Mouse (Mus musculus): ENCODE measurements around the gene Tmem191c. TPM values are rescaled to one million over a fixed set of nuclear protein-coding genes. Genes with fewer than 3 reads are reported as not detected.

The Tmem191c gene
- polyA plus RNA-seq, 1 experiment from 2014 or later = 10.5 TPM

DNA sequence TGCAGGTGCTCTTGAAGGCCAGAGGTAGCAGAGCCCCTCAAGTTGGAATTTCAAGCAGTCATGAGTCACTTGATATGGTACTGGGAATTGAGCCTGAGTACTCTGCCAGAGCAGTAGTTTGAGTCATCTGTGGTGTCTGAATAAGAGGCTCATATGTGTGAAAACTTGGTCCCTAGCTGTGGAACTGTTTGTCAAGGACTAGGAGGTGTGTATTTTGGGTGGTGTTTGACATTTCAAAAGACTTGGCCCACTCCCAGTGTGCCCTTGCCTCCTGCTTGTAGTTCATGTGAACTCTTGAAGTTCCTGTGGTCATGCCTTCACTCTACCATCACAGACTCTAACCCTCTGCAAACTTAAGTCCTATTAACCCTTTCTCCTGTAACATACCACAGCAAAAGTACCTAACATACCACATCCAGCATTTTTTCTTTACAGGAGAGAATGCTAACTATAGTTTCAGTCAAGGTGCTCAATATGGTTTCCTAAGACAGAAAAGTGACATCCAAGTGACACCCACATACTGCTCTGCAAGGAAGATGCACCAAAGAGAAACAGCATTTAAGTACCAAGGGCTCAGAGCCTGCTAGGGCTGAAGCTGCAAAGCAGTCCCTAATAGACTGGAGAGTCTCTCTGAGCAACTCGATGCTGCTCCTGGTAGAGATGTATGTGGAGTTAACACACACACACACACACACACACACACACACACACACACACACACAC lies 54.1 kb downstream of the Tmem191c start:
- no peak overlapping the region for H3K9ac ChIP-seq (ENCODE audit: low read length)
- H3K36me3 ChIP-seq (ENCODE audit: control insufficient read depth, insufficient read depth, low read length) = no peaks in the 10 kb centered on the region
- no peak overlapping the region for H3K4me3 ChIP-seq (ENCODE audit: low read depth, low read length)
- no peak overlapping the region for H3K4me2 ChIP-seq (ENCODE audit: low read depth, low read length, severe bottlenecking)
- no peak overlapping the region for H3K27ac ChIP-seq (ENCODE audit: low read depth, low read length)
- no peaks in the 10 kb centered on the region for H3K27me3 ChIP-seq (ENCODE audit: control insufficient read depth, insufficient read depth, low read length)
- H3K9me3 ChIP-seq (ENCODE audit: control insufficient read depth, low read length) = no peaks in the 10 kb centered on the region
- no peak for ATAC-seq (replicated peaks; ENCODE audit: low FRiP score)
- H3K4me1 ChIP-seq (replicated peaks; ENCODE audit: control insufficient read depth, insufficient read depth, low read length) = no peaks in the 10 kb centered on the region
- DNase-seq (ENCODE audit: low spot score) = no peak
- WGBS = 86% methylated on average over 1 of the region's 1 CpGs

GRCm38 (mm10) chr16:17331116-17331515 lies 55.2 kb downstream of the Tmem191c start, which contains the start of gene Serpind1:
Gene Serpind1 (plus strand): TSS chr16:17331371.
- Histone ChIP-seq H3K9me3 (ENCODE audit: control insufficient read depth, low read length) (no peaks in the 10 kb centered on the region), H3K9ac (ENCODE audit: low read length) (no peak within 1 kb of the TSS), H3K4me1 (replicated peaks; ENCODE audit: control insufficient read depth, insufficient read depth, low read length) (no peaks in the 10 kb centered on the region), H3K4me3 (ENCODE audit: low read depth, low read length) (no peak within 1 kb of the TSS), H3K4me2 (ENCODE audit: low read depth, low read length, severe bottlenecking) (no peak within 1 kb of the TSS), H3K27me3 (ENCODE audit: control insufficient read depth, insufficient read depth, low read length) (no peaks in the 10 kb centered on the region), H3K27ac (ENCODE audit: low read depth, low read length) (no peak within 1 kb of the TSS), H3K36me3 (ENCODE audit: control insufficient read depth, insufficient read depth, low read length) (no peaks in the 10 kb centered on the region)
- WGBS = 83% methylated on average over 2 of the region's 2 CpGs
- no peak for DNase-seq (ENCODE audit: low spot score)
- ATAC-seq (replicated peaks; ENCODE audit: low FRiP score) = no peak

DNA sequence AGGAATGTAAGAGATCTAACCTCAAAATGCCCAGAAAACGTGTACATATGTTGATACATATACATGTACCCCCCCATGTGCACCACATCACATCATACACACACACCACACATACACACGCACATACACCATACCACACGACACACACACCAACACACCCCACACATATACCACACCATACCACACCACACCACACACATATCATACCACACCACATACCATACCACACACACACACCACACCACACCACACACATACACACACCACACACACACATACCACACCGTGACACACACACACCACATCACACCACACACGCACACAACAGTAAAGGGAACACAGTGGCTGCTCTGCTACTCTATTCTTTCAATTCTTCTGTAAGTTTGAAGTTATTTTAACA lies 56.0 kb downstream of the Tmem191c start:
- Histone ChIP-seq H3K9ac (ENCODE audit: low read length) (no peak overlapping the region), H3K4me2 (ENCODE audit: low read depth, low read length, severe bottlenecking) (no peak overlapping the region), H3K27ac (ENCODE audit: low read depth, low read length) (no peak overlapping the region), H3K4me3 (ENCODE audit: low read depth, low read length) (no peak overlapping the region), H3K9me3 (ENCODE audit: control insufficient read depth, low read length) (no peaks in the 10 kb centered on the region), H3K36me3 (ENCODE audit: control insufficient read depth, insufficient read depth, low read length) (no peaks in the 10 kb centered on the region), H3K27me3 (ENCODE audit: control insufficient read depth, insufficient read depth, low read length) (no peaks in the 10 kb centered on the region), H3K4me1 (replicated peaks; ENCODE audit: control insufficient read depth, insufficient read depth, low read length) (no peaks in the 10 kb centered on the region)
- DNase-seq (ENCODE audit: low spot score) = no peak
- ATAC-seq (replicated peaks; ENCODE audit: low FRiP score) = no peak
- WGBS = 94% methylated on average over 5 of the region's 5 CpGs

Other genes starting within 250 kb of the Tmem191c start
- gene Ypel1, start 206.4 kb upstream of the Tmem191c start, polyA plus RNA-seq (2014; fragmentation: Nextera tagmentation; extraction: Ambion mirVana) = 119 and 130 TPM in 2 replicates
- gene Ppil2, start 164.8 kb upstream of the Tmem191c start, polyA plus RNA-seq (2014; fragmentation: Nextera tagmentation; extraction: Ambion mirVana) = 153 and 156 TPM in 2 replicates
- gene 2610318N02Rik, start 150.9 kb upstream of the Tmem191c start, polyA plus RNA-seq (2014; fragmentation: Nextera tagmentation; extraction: Ambion mirVana) = 104 and 111 TPM in 2 replicates
- 64.9 and 68.4 TPM in 2 replicates for gene Sdf2l1, start 143.7 kb upstream of the Tmem191c start, polyA plus RNA-seq (2014; fragmentation: Nextera tagmentation; extraction: Ambion mirVana)
- 5.7 and 6.0 TPM in 2 replicates for gene Ydjc, start 131.5 kb upstream of the Tmem191c start, polyA plus RNA-seq (2014; fragmentation: Nextera tagmentation; extraction: Ambion mirVana)
- 0.61 and 0.97 TPM in 2 replicates for gene Ccdc116, start 128.8 kb upstream of the Tmem191c start, polyA plus RNA-seq (2014; fragmentation: Nextera tagmentation; extraction: Ambion mirVana)
- 379 and 399 TPM in 2 replicates for gene Ube2l3, start 73.4 kb upstream of the Tmem191c start, polyA plus RNA-seq (2014; fragmentation: Nextera tagmentation; extraction: Ambion mirVana)
- gene Rimbp3, start 67.5 kb upstream of the Tmem191c start, polyA plus RNA-seq (2014; fragmentation: Nextera tagmentation; extraction: Ambion mirVana) = 1.6 and 1.9 TPM in 2 replicates
- 10.7 and 11.3 TPM in 2 replicates for gene Hic2, start 42.5 kb upstream of the Tmem191c start, polyA plus RNA-seq (2014; fragmentation: Nextera tagmentation; extraction: Ambion mirVana)
- 0.20 and 0.48 TPM in 2 replicates for gene Serpind1, start 55.3 kb downstream of the Tmem191c start, polyA plus RNA-seq (2014; fragmentation: Nextera tagmentation; extraction: Ambion mirVana)
- 6.7 and 6.9 TPM in 2 replicates for gene Snap29, start 129.9 kb downstream of the Tmem191c start, polyA plus RNA-seq (2014; fragmentation: Nextera tagmentation; extraction: Ambion mirVana)
- gene Pi4ka, start 130.2 kb downstream of the Tmem191c start, polyA plus RNA-seq (2014; fragmentation: Nextera tagmentation; extraction: Ambion mirVana) = 49.3 and 54.3 TPM in 2 replicates
- 96.7 and 102 TPM in 2 replicates for gene Crkl, start 175.9 kb downstream of the Tmem191c start, polyA plus RNA-seq (2014; fragmentation: Nextera tagmentation; extraction: Ambion mirVana)
- gene Aifm3, start 213.5 kb downstream of the Tmem191c start, polyA plus RNA-seq (2014; fragmentation: Nextera tagmentation; extraction: Ambion mirVana) = 3.2 and 3.8 TPM in 2 replicates
- 97.5 and 106 TPM in 2 replicates for gene Lztr1, start 232.6 kb downstream of the Tmem191c start, polyA plus RNA-seq (2014; fragmentation: Nextera tagmentation; extraction: Ambion mirVana)

Measured in forebrain, embryonic 11.5 days (tissue).